9 mouse cellular contexts compared by ENCODE assay signal in genomic region chr3:101372345-101372980, GRCm38 (mm10). TPM values are rescaled to one million over a fixed set of nuclear protein-coding genes. Genes with fewer than 3 reads are reported as not detected.
DNase-seq lines count a peak whose midpoint lies in the region; ATAC-seq and TF ChIP-seq lines count a peak whose summit lies in the region.
"Had no signal": no experiment of that assay in that cellular context is flagged by ENCODE, and none has a peak within 500 bp of the region (broad histone marks: within the 10 kb centered on the region; RNA-seq: fewer than 3 reads in every experiment).

No protein-coding gene starts in this region.

- peaks cover 13% of the 10 kb centered on the region for H3K27me3 ChIP-seq in CH12.LX (replicated peaks)
- H3K27me3 ChIP-seq: limb, embryonic 15.5 days had no signal

- no peak overlapping the region for H3K9ac ChIP-seq in CH12.LX (ENCODE audit: insufficient read depth, low read depth)
- H3K9ac ChIP-seq: limb, embryonic 15.5 days had no signal

- TF ChIP-seq RAD21 in CH12.LX (IDR thresholded peaks at IDR 0.05; ENCODE audit: low read depth, low read length) = peak; percentile 44

- 0 out of 2 replicates have a peak overlapping the region, but pooled peaks have one; percentile 26 for H3K4me2 ChIP-seq in CH12.LX (ENCODE audit: insufficient read depth, low read depth, poor library complexity, severe bottlenecking)
- H3K4me2 ChIP-seq: limb, embryonic 15.5 days had no signal

- peak; percentile 25 for DNase-seq in cerebellum, adult 11 months
- no peak for DNase-seq in cerebellum, adult 11-12 months
- DNase-seq in CH12.LX (ENCODE audit: extremely low read depth) = peak; percentile 61
- peak; percentile 41 to 65 for DNase-seq in cerebellum, adult 18-20 months
- peak; percentile 81 to 86 for DNase-seq in left cerebral cortex, adult 2 months (ENCODE audit: extremely low spot score in 1 of 2, low spot score in 2 of 2)
- DNase-seq in testis, postnatal 14 days (ENCODE audit: low spot score) = peak; percentile 52

- peak; percentile 83 for TF ChIP-seq CTCF in CH12.LX (conservative IDR thresholded peaks at IDR 0.05 in 1 of 2, IDR thresholded peaks at IDR 0.05 in 1 of 2; ENCODE audit: low read depth in 2 of 2, low read length in 2 of 2)
- TF ChIP-seq CTCF in left cerebral cortex, adult 2 months (IDR thresholded peaks at IDR 0.05) = peak; percentile 94

- no peak overlapping the region for H3K4me3 ChIP-seq in CH12.LX (replicated peaks in 1 of 3; ENCODE audit: low read depth in 2 of 3, low read length in 2 of 3, poor library complexity in 1 of 3)
- no peak overlapping the region for H3K4me3 ChIP-seq in left cerebral cortex, adult 2 months
- H3K4me3 ChIP-seq: limb, embryonic 15.5 days had no signal

- H3K27ac ChIP-seq in CH12.LX (ENCODE audit: insufficient read depth, low read depth) = no peak overlapping the region
- H3K27ac ChIP-seq in left cerebral cortex, adult 2 months = no peak overlapping the region
- H3K27ac ChIP-seq: limb, embryonic 15.5 days had no signal

- dilution Hi-C loops in CH12.LX (cut with MboI; ENCODE audit: extremely low pct_ligation_motif_present, extremely low pct_unique_long_range_greater_than_20kb, low sequenced_read_pairs) = no loop called here

- no peaks in the 10 kb centered on the region for H3K79me2 ChIP-seq in CH12.LX (replicated peaks; ENCODE audit: control insufficient read depth, extremely low read depth, insufficient read depth, poor library complexity, severe bottlenecking)

- no peaks in the 10 kb centered on the region for H3K9me3 ChIP-seq in CH12.LX (replicated peaks; ENCODE audit: low read length)
- H3K9me3 ChIP-seq: limb, embryonic 15.5 days had no signal

- TF ChIP-seq EP300 in CH12.LX (IDR thresholded peaks at IDR 0.05; ENCODE audit: low read length) = no peak

- no peak for TF ChIP-seq POLR2A in CH12.LX (IDR thresholded peaks at IDR 0.05; ENCODE audit: low read depth, low read length)

- intact Hi-C loops in left cerebral cortex, adult 2 months (cut with DNase I) = loop anchor here (1.0 to 5.0 kb wide), 4 partner anchors 34 to 440 kb away; no protein-coding TSS in a partner anchor

- ATAC-seq in granulocyte monocyte progenitor cell, adult 5-6 weeks (replicated peaks; ENCODE audit: poor library complexity, severe bottlenecking) = peak; percentile 59
- peak; percentile 73 for ATAC-seq in megakaryocyte progenitor cell, adult 5-6 weeks (replicated peaks; ENCODE audit: poor library complexity)

- H3K4me1 ChIP-seq in CH12.LX (ENCODE audit: control insufficient read depth in 1 of 2, insufficient read depth in 2 of 2) = peaks cover 0 to 11% of the 10 kb centered on the region in 2 experiments; a peak in 2 of 4 replicates

- no peaks in the 10 kb centered on the region for H3K36me3 ChIP-seq in CH12.LX (replicated peaks in 1 of 2; ENCODE audit: control insufficient read depth in 1 of 2, insufficient read depth in 1 of 2, low read length in 1 of 2)
- H3K36me3 ChIP-seq: limb, embryonic 15.5 days had no signal

- in situ Hi-C loops in CH12.LX (cut with MboI; ENCODE audit: low pct_ligation_motif_present, low pct_unique_long_range_greater_than_20kb, low sequenced_read_pairs) = loop anchor here (10.0 kb wide), 1 partner anchor 92 kb away; no protein-coding TSS in a partner anchor

TF ChIP-seq in CH12.LX, 34 proteins besides CTCF, POLR2A, EP300 and RAD21:
- TF ChIP-seq SMC3 (IDR thresholded peaks at IDR 0.05; ENCODE audit: low read depth, low read length) (peak; percentile 80), CHD2 (IDR thresholded peaks at IDR 0.05; ENCODE audit: low read length) (no peak), POLR2AphosphoS2 (IDR thresholded peaks at IDR 0.05; ENCODE audit: low read depth, low read length) (no peak), TCF12 (IDR thresholded peaks at IDR 0.05; ENCODE audit: low read depth, low read length) (no peak), MAZ (IDR thresholded peaks at IDR 0.05; ENCODE audit: low read depth, low read length) (no peak)

RNA-seq across cellular contexts. Expression of gene Igsf3, which starts 4.4 kb away (rescaled TPM):
- 0.50 and 0.59 TPM in 2 replicates for total RNA-seq in CH12.LX (2012; rRNA removed)
- total RNA-seq in CH12.LX (2014; rRNA removed) = 0.45 and 0.54 TPM in 2 replicates
- polyA plus RNA-seq in CH12.LX (2012; ENCODE audit: insufficient read length, low read depth) = 0.89 and 1.0 TPM in 2 replicates
- 0.13 TPM in 2 replicates for total RNA-seq in granulocyte monocyte progenitor cell, adult 5-6 weeks (2014; fragmentation: Nextera tagmentation)
- total RNA-seq in granulocyte monocyte progenitor cell, adult 5-6 weeks (2017) = under 0.01 and 0.04 TPM in 2 replicates
- total RNA-seq in left cerebral cortex, adult 2 months (2021) = 10 to 100 TPM; 22.0 to 23.7 TPM
- 0.68 and 1.1 TPM in 2 replicates for total RNA-seq in megakaryocyte progenitor cell, adult 5-6 weeks (2015)
- 1.1 and 1.3 TPM in 2 replicates for total RNA-seq in megakaryocyte progenitor cell, adult 5-6 weeks (2017)

Comparison
In these comparisons a context has a peak if more than half of its experiments do, and no peak if none do; other contexts are left out.
1. RNA of gene Igsf3, which starts 4.4 kb away (total RNA-seq): 22.0 to 23.7 TPM in left cerebral cortex, adult 2 months; 0.68 to 1.3 TPM in megakaryocyte progenitor cell, adult 5-6 weeks, 0.45 to 0.59 TPM in CH12.LX and under 0.01 to 0.13 TPM in granulocyte monocyte progenitor cell, adult 5-6 weeks; every median in the first group is over 10 times any median in the second.